Mouse (Mus musculus): ENCODE data around the gene Slit1. TPM values are rescaled to one million over a fixed set of nuclear protein-coding genes. Genes with fewer than 3 reads are reported as not detected.

The Slit1 gene
- polyA plus RNA-seq, 1 experiment from 2014 or later: 18.2 TPM

GRCm38 (mm10) chr19:41660294-41660998 lies 83.0 kb downstream of the Slit1 start:
- WGBS: 61% methylated on average over 17 of the region's 17 CpGs
- H3K4me1 ChIP-seq (ENCODE audit: control insufficient read depth, insufficient read depth, low read length): peaks cover 60% of the 10 kb centered on the region

GRCm38 (mm10) chr19:41657446-41657845 lies 86.0 kb downstream of the Slit1 start:
- Histone ChIP-seq H3K9me3 (replicated peaks; ENCODE audit: control insufficient read depth, low read length, poor library complexity, severe bottlenecking) (no peaks in the 10 kb centered on the region), H3K9ac (ENCODE audit: low read depth, low read length) (peak overlapping the region; percentile 4; the same call in 1 of the 2 replicates), H3K4me1 (ENCODE audit: control insufficient read depth, insufficient read depth, low read length) (peaks cover 50% of the 10 kb centered on the region), H3K27ac (ENCODE audit: low read length) (no peak overlapping the region), H3K36me3 (ENCODE audit: control insufficient read depth, insufficient read depth, low read length) (no peaks in the 10 kb centered on the region), H3K4me3 (ENCODE audit: low read depth, low read length) (no peak overlapping the region), H3K4me2 (ENCODE audit: low read length) (no peak overlapping the region), H3K27me3 (ENCODE audit: control insufficient read depth, insufficient read depth, low read depth, low read length) (no peaks in the 10 kb centered on the region)
- no peak for ATAC-seq
- 11% methylated on average over 9 of the region's 9 CpGs for WGBS

More at GRCm38 (mm10) chr19:41660294-41660998, 83.0 kb downstream of the Slit1 start:
- peak overlapping the region; percentile 4; the same call in 1 of the 2 replicates for H3K27ac ChIP-seq (ENCODE audit: low read length)
- H3K4me3 ChIP-seq (ENCODE audit: low read depth, low read length): no peak overlapping the region
- ATAC-seq: no peak
- H3K4me2 ChIP-seq (ENCODE audit: low read length): no peak overlapping the region
- H3K9me3 ChIP-seq (replicated peaks; ENCODE audit: control insufficient read depth, low read length, poor library complexity, severe bottlenecking): no peaks in the 10 kb centered on the region
- H3K36me3 ChIP-seq (ENCODE audit: control insufficient read depth, insufficient read depth, low read length): no peaks in the 10 kb centered on the region
- no peaks in the 10 kb centered on the region for H3K27me3 ChIP-seq (ENCODE audit: control insufficient read depth, insufficient read depth, low read depth, low read length)
- H3K9ac ChIP-seq (ENCODE audit: low read depth, low read length): no peak overlapping the region

GRCm38 (mm10) chr19:41656671-41657070 lies 86.8 kb downstream of the Slit1 start:
- 70% methylated on average over 14 of the region's 14 CpGs for WGBS
- H3K9me3 ChIP-seq (replicated peaks; ENCODE audit: control insufficient read depth, low read length, poor library complexity, severe bottlenecking): no peaks in the 10 kb centered on the region
- H3K27me3 ChIP-seq (ENCODE audit: control insufficient read depth, insufficient read depth, low read depth, low read length): no peaks in the 10 kb centered on the region
- no peak overlapping the region for H3K4me2 ChIP-seq (ENCODE audit: low read length)
- H3K9ac ChIP-seq (ENCODE audit: low read depth, low read length): no peak overlapping the region; the same call in 1 of the 2 replicates
- H3K36me3 ChIP-seq (ENCODE audit: control insufficient read depth, insufficient read depth, low read length): no peaks in the 10 kb centered on the region
- H3K4me3 ChIP-seq (ENCODE audit: low read depth, low read length): no peak overlapping the region
- no peak overlapping the region for H3K27ac ChIP-seq (ENCODE audit: low read length)
- no peak for ATAC-seq
- peaks cover 49% of the 10 kb centered on the region for H3K4me1 ChIP-seq (ENCODE audit: control insufficient read depth, insufficient read depth, low read length)

GRCm38 (mm10) chr19:41655970-41656369 lies 87.5 kb downstream of the Slit1 start:
- Histone ChIP-seq H3K27me3 (ENCODE audit: control insufficient read depth, insufficient read depth, low read depth, low read length) (no peaks in the 10 kb centered on the region), H3K27ac (ENCODE audit: low read length) (no peak overlapping the region), H3K4me1 (ENCODE audit: control insufficient read depth, insufficient read depth, low read length) (peaks cover 47% of the 10 kb centered on the region), H3K36me3 (ENCODE audit: control insufficient read depth, insufficient read depth, low read length) (0 out of 2 replicates have a peak, but pooled peaks cover 3% of the 10 kb centered on the region), H3K9ac (ENCODE audit: low read depth, low read length) (peak overlapping the region; percentile 18; the same call in 1 of the 2 replicates), H3K9me3 (replicated peaks; ENCODE audit: control insufficient read depth, low read length, poor library complexity, severe bottlenecking) (no peaks in the 10 kb centered on the region), H3K4me2 (ENCODE audit: low read length) (no peak overlapping the region), H3K4me3 (ENCODE audit: low read depth, low read length) (no peak overlapping the region)
- WGBS: 5% methylated on average over 8 of the region's 9 CpGs
- 0 out of 2 replicates have a peak, but pooled peaks have one; percentile 9 for ATAC-seq

- Histone ChIP-seq H3K4me2 (ENCODE audit: low read length) (no peak overlapping the region), H3K9ac (ENCODE audit: low read depth, low read length) (peak overlapping the region; percentile 18; the same call in 1 of the 2 replicates), H3K27ac (ENCODE audit: low read length) (0 out of 2 replicates have a peak overlapping the region, but pooled peaks have one; percentile 18), H3K36me3 (ENCODE audit: control insufficient read depth, insufficient read depth, low read length) (0 out of 2 replicates have a peak, but pooled peaks cover 3% of the 10 kb centered on the region), H3K4me3 (ENCODE audit: low read depth, low read length) (no peak overlapping the region), H3K27me3 (ENCODE audit: control insufficient read depth, insufficient read depth, low read depth, low read length) (no peaks in the 10 kb centered on the region), H3K9me3 (replicated peaks; ENCODE audit: control insufficient read depth, low read length, poor library complexity, severe bottlenecking) (no peaks in the 10 kb centered on the region), H3K4me1 (ENCODE audit: control insufficient read depth, insufficient read depth, low read length) (peaks cover 40% of the 10 kb centered on the region)
- ATAC-seq: peak; percentile 40; the same call in 1 of the 2 replicates
- 9% methylated on average over 6 of the region's 6 CpGs for WGBS
Measured at GRCm38 (mm10) chr19:41655089-41655783, 88.2 kb downstream of the Slit1 start.

GRCm38 (mm10) chr19:41651967-41652366 lies 91.5 kb downstream of the Slit1 start:
- Histone ChIP-seq H3K9me3 (replicated peaks; ENCODE audit: control insufficient read depth, low read length, poor library complexity, severe bottlenecking) (no peaks in the 10 kb centered on the region), H3K4me3 (ENCODE audit: low read depth, low read length) (no peak overlapping the region), H3K4me2 (ENCODE audit: low read length) (no peak overlapping the region), H3K27me3 (ENCODE audit: control insufficient read depth, insufficient read depth, low read depth, low read length) (no peaks in the 10 kb centered on the region), H3K27ac (ENCODE audit: low read length) (no peak overlapping the region), H3K9ac (ENCODE audit: low read depth, low read length) (no peak overlapping the region), H3K36me3 (ENCODE audit: control insufficient read depth, insufficient read depth, low read length) (0 out of 2 replicates have a peak, but pooled peaks cover 3% of the 10 kb centered on the region), H3K4me1 (ENCODE audit: control insufficient read depth, insufficient read depth, low read length) (peaks cover 22% of the 10 kb centered on the region)
- 18% methylated on average over 10 of the region's 10 CpGs for WGBS
- ATAC-seq: no peak

DNA sequence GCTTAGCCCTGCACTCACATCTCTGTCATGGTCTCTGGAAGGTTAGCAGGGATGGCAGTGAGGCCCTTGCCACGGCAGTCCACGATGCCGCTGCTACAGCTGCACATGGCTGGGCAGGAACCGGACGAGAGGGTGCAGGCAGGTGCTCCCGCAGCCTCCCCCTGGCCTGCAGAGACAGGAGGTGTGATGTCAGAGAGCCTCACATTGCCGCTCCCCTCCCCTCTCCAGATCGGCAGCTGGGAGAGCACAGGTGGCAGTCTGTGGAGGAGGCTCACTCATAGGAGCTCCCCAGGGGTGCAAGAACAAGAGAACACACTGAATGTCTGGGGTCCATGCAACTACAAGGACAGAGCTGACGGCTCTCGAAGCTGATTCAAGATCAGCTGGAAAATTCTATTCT lies 94.1 kb downstream of the Slit1 start:
- 30% methylated on average over 10 of the region's 10 CpGs for WGBS
- peaks cover 6% of the 10 kb centered on the region for H3K4me1 ChIP-seq (ENCODE audit: control insufficient read depth, insufficient read depth, low read length)
- no peak overlapping the region for H3K9ac ChIP-seq (ENCODE audit: low read depth, low read length)
- no peak overlapping the region for H3K4me2 ChIP-seq (ENCODE audit: low read length)
- no peaks in the 10 kb centered on the region for H3K9me3 ChIP-seq (replicated peaks; ENCODE audit: control insufficient read depth, low read length, poor library complexity, severe bottlenecking)
- 0 out of 2 replicates have a peak, but pooled peaks cover 5% of the 10 kb centered on the region for H3K36me3 ChIP-seq (ENCODE audit: control insufficient read depth, insufficient read depth, low read length)
- no peak overlapping the region for H3K4me3 ChIP-seq (ENCODE audit: low read depth, low read length)
- ATAC-seq: no peak
- H3K27ac ChIP-seq (ENCODE audit: low read length): no peak overlapping the region
- H3K27me3 ChIP-seq (ENCODE audit: control insufficient read depth, insufficient read depth, low read depth, low read length): no peaks in the 10 kb centered on the region

GRCm38 (mm10) chr19:41646947-41647631 lies 96.4 kb downstream of the Slit1 start:
- H3K4me1 ChIP-seq (ENCODE audit: control insufficient read depth, insufficient read depth, low read length): no peaks in the 10 kb centered on the region
- no peaks in the 10 kb centered on the region for H3K27me3 ChIP-seq (ENCODE audit: control insufficient read depth, insufficient read depth, low read depth, low read length)
- H3K36me3 ChIP-seq (ENCODE audit: control insufficient read depth, insufficient read depth, low read length): 0 out of 2 replicates have a peak, but pooled peaks cover 6% of the 10 kb centered on the region
- no peaks in the 10 kb centered on the region for H3K9me3 ChIP-seq (replicated peaks; ENCODE audit: control insufficient read depth, low read length, poor library complexity, severe bottlenecking)
- H3K9ac ChIP-seq (ENCODE audit: low read depth, low read length): no peak overlapping the region
- no peak overlapping the region for H3K27ac ChIP-seq (ENCODE audit: low read length)
- WGBS: 40% methylated on average over 16 of the region's 16 CpGs
- H3K4me3 ChIP-seq (ENCODE audit: low read depth, low read length): no peak overlapping the region
- peak; percentile 52; the same call in 1 of the 2 replicates for ATAC-seq
- H3K4me2 ChIP-seq (ENCODE audit: low read length): no peak overlapping the region
